Mouse (Mus musculus) midbrain, embryonic 12.5 days (tissue): ENCODE results near the gene Akap7. TPM values are rescaled to one million over a fixed set of nuclear protein-coding genes. Genes with fewer than 3 reads are reported as not detected.
A peak's percentile ranks its signal among the peaks of the same experiment; 100 is the strongest.

Experiments
- ATAC-seq: fragments of 200-750 bp; cut with Nextera tagmentation; 2 replicates; pipeline ENCODE4 v1.8.0; 2017; ENCODE audit warnings: low read depth, moderate TSS enrichment, moderate library complexity; ENCODE audit not compliant: low FRiP score
- H3K27ac ChIP-seq: fragments of 300-500 bp; sonication (generic); replicated peaks from 2 replicates; pipeline ENCODE4 v1.5.1; 2016; ENCODE audit warnings: mild to moderate bottlenecking
- H3K27me3 ChIP-seq: fragments of 300-500 bp; sonication (generic); 2 replicates; pipeline ENCODE4 v1.6.1; 2016; ENCODE audit warnings: mild to moderate bottlenecking
- H3K36me3 ChIP-seq: fragments of 300-500 bp; sonication (generic); 2 replicates; pipeline ENCODE4 v1.6.1; 2016
- H3K4me1 ChIP-seq: fragments of 300-500 bp; sonication (generic); 2 replicates; pipeline ENCODE4 v1.6.1; 2016
- H3K4me2 ChIP-seq: fragments of 300-500 bp; sonication (generic); replicated peaks from 2 replicates; pipeline ENCODE4 v1.6.1; 2016; ENCODE audit warnings: mild to moderate bottlenecking, moderate library complexity
- H3K4me3 ChIP-seq: fragments of 300-500 bp; sonication (generic); 2 replicates; pipeline ENCODE4 v1.5.1; 2016; ENCODE audit warnings: mild to moderate bottlenecking
- H3K9ac ChIP-seq: fragments of 300-500 bp; sonication (generic); replicated peaks from 2 replicates; pipeline ENCODE4 v1.6.1; 2016; ENCODE audit warnings: mild to moderate bottlenecking, moderate library complexity
- H3K9me3 ChIP-seq: fragments of 300-500 bp; sonication (generic); 2 replicates; pipeline ENCODE4 v1.6.1; 2016; ENCODE audit warnings: mild to moderate bottlenecking
- WGBS: fragments of 180-500 bp; shearing (Covaris S2); methylation state at CpG from one replicate; pipeline ENCODE4 v1.1.7; 2016; 5-methylcytosine and 5-hydroxymethylcytosine counted together
- polyA plus RNA-seq: library from polyadenylated mRNA; unstranded; fragments of >200 nt; fragmentation: Nextera tagmentation; extraction: Ambion mirVana; gene quantifications from 2 replicates; pipeline ENCODE4 v1.2.1, GENCODE M21; 2016

The Akap7 gene
- polyA plus RNA-seq, 1 experiment from 2014 or later: 23.0 TPM

GRCm38 (mm10) chr10:25246173-25246572 lies 61.5 kb downstream of the Akap7 start:
- Histone ChIP-seq H3K27ac (no peak overlapping the region), H3K36me3 (no peaks in the 10 kb centered on the region), H3K9ac (no peak overlapping the region), H3K4me2 (no peak overlapping the region), H3K27me3 (no peaks in the 10 kb centered on the region), H3K4me1 (no peaks in the 10 kb centered on the region), H3K4me3 (no peak overlapping the region), H3K9me3 (no peaks in the 10 kb centered on the region)
- WGBS: 56% methylated on average over 4 of the region's 4 CpGs
- no peak for ATAC-seq

GRCm38 (mm10) chr10:25239156-25239555 lies 68.5 kb downstream of the Akap7 start:
- Histone ChIP-seq H3K9ac (no peak overlapping the region), H3K4me1 (no peaks in the 10 kb centered on the region), H3K4me3 (no peak overlapping the region), H3K27ac (no peak overlapping the region), H3K36me3 (no peaks in the 10 kb centered on the region), H3K9me3 (no peaks in the 10 kb centered on the region), H3K27me3 (no peaks in the 10 kb centered on the region), H3K4me2 (no peak overlapping the region)
- no peak for ATAC-seq
- 36% methylated on average over 9 of the region's 9 CpGs for WGBS

- no peak overlapping the region for H3K4me3 ChIP-seq
- 78% methylated on average over 1 of the region's 1 CpGs for WGBS
- H3K9ac ChIP-seq: no peak overlapping the region
- no peak for ATAC-seq
- H3K36me3 ChIP-seq: no peaks in the 10 kb centered on the region
- no peak overlapping the region for H3K27ac ChIP-seq
- H3K4me2 ChIP-seq: no peak overlapping the region
- H3K4me1 ChIP-seq: no peaks in the 10 kb centered on the region
- H3K9me3 ChIP-seq: no peaks in the 10 kb centered on the region
- no peaks in the 10 kb centered on the region for H3K27me3 ChIP-seq
Observed at GRCm38 (mm10) chr10:25234080-25234479, 73.6 kb downstream of the Akap7 start.

- Histone ChIP-seq H3K27ac (no peak overlapping the region), H3K4me1 (no peaks in the 10 kb centered on the region), H3K27me3 (no peaks in the 10 kb centered on the region), H3K36me3 (no peaks in the 10 kb centered on the region), H3K9ac (no peak overlapping the region), H3K9me3 (no peaks in the 10 kb centered on the region), H3K4me3 (no peak overlapping the region), H3K4me2 (no peak overlapping the region)
- WGBS: 76% methylated on average over 3 of the region's 3 CpGs
- no peak for ATAC-seq
Observed at GRCm38 (mm10) chr10:25232700-25233099, 75.0 kb downstream of the Akap7 start.

- no peak for ATAC-seq
- Histone ChIP-seq H3K4me1 (no peaks in the 10 kb centered on the region), H3K36me3 (no peaks in the 10 kb centered on the region), H3K4me3 (no peak overlapping the region), H3K27me3 (no peaks in the 10 kb centered on the region), H3K27ac (no peak overlapping the region), H3K4me2 (no peak overlapping the region), H3K9me3 (no peaks in the 10 kb centered on the region), H3K9ac (no peak overlapping the region)
- 39% methylated on average over 5 of the region's 5 CpGs for WGBS
Observed at GRCm38 (mm10) chr10:25231358-25231757, 76.3 kb downstream of the Akap7 start.

GRCm38 (mm10) chr10:25224371-25224770 lies 83.3 kb downstream of the Akap7 start:
- no peaks in the 10 kb centered on the region for H3K36me3 ChIP-seq
- no peak overlapping the region for H3K9ac ChIP-seq
- H3K4me2 ChIP-seq: no peak overlapping the region
- no peaks in the 10 kb centered on the region for H3K9me3 ChIP-seq
- no peak overlapping the region for H3K4me3 ChIP-seq
- H3K27me3 ChIP-seq: no peaks in the 10 kb centered on the region
- no peak for ATAC-seq
- 88% methylated on average over 5 of the region's 5 CpGs for WGBS
- H3K27ac ChIP-seq: no peak overlapping the region
- 0 out of 2 replicates have a peak, but pooled peaks cover under 1% of the 10 kb centered on the region for H3K4me1 ChIP-seq

- Histone ChIP-seq H3K9ac (no peak overlapping the region), H3K27ac (no peak overlapping the region), H3K36me3 (no peaks in the 10 kb centered on the region), H3K4me2 (no peak overlapping the region), H3K4me1 (0 out of 2 replicates have a peak, but pooled peaks cover 6% of the 10 kb centered on the region), H3K9me3 (no peaks in the 10 kb centered on the region), H3K27me3 (no peaks in the 10 kb centered on the region), H3K4me3 (no peak overlapping the region)
- 87% methylated on average over 3 of the region's 3 CpGs for WGBS
- no peak for ATAC-seq
Observed at GRCm38 (mm10) chr10:25220754-25221153, 86.9 kb downstream of the Akap7 start.

GRCm38 (mm10) chr10:25219901-25220495 lies 87.7 kb downstream of the Akap7 start:
- 84% methylated on average over 15 of the region's 15 CpGs for WGBS
- Histone ChIP-seq H3K4me3 (no peak overlapping the region), H3K9me3 (no peaks in the 10 kb centered on the region), H3K36me3 (no peaks in the 10 kb centered on the region), H3K4me2 (no peak overlapping the region), H3K27me3 (no peaks in the 10 kb centered on the region), H3K4me1 (0 out of 2 replicates have a peak, but pooled peaks cover 6% of the 10 kb centered on the region), H3K9ac (no peak overlapping the region), H3K27ac (no peak overlapping the region)
- ATAC-seq: no peak

- WGBS: 15% methylated on average over 7 of the region's 7 CpGs
Observed at GRCm38 (mm10) chr10:25219220-25219628, 88.4 kb downstream of the Akap7 start.

GRCm38 (mm10) chr10:25218746-25219145 lies 88.9 kb downstream of the Akap7 start:
- Histone ChIP-seq H3K27ac (no peak overlapping the region), H3K4me2 (no peak overlapping the region), H3K27me3 (no peaks in the 10 kb centered on the region), H3K4me1 (0 out of 2 replicates have a peak, but pooled peaks cover 6% of the 10 kb centered on the region), H3K9ac (no peak overlapping the region), H3K36me3 (no peaks in the 10 kb centered on the region), H3K9me3 (no peaks in the 10 kb centered on the region), H3K4me3 (no peak overlapping the region)
- ATAC-seq: peak; percentile 70; the same call in 1 of the 2 replicates
- WGBS: 74% methylated on average over 7 of the region's 7 CpGs

More at GRCm38 (mm10) chr10:25219220-25219628, 88.4 kb downstream of the Akap7 start:
- H3K36me3 ChIP-seq: no peaks in the 10 kb centered on the region
- no peak overlapping the region for H3K9ac ChIP-seq
- H3K4me3 ChIP-seq: peak overlapping the region; percentile 20; the same call in 1 of the 2 replicates
- H3K9me3 ChIP-seq: no peaks in the 10 kb centered on the region
- H3K27me3 ChIP-seq: no peaks in the 10 kb centered on the region
- peak overlapping the region; percentile 44 for H3K4me2 ChIP-seq
- H3K27ac ChIP-seq: no peak overlapping the region
- H3K4me1 ChIP-seq: 0 out of 2 replicates have a peak, but pooled peaks cover 6% of the 10 kb centered on the region
- peak; percentile 69 for ATAC-seq

GRCm38 (mm10) chr10:25215977-25216376 lies 91.7 kb downstream of the Akap7 start:
- no peak overlapping the region for H3K27ac ChIP-seq
- H3K9me3 ChIP-seq: no peaks in the 10 kb centered on the region
- ATAC-seq: no peak
- 0 out of 2 replicates have a peak, but pooled peaks cover 6% of the 10 kb centered on the region for H3K4me1 ChIP-seq
- no peaks in the 10 kb centered on the region for H3K36me3 ChIP-seq
- H3K27me3 ChIP-seq: no peaks in the 10 kb centered on the region
- WGBS: 88% methylated on average over 3 of the region's 3 CpGs
- no peak overlapping the region for H3K9ac ChIP-seq
- H3K4me3 ChIP-seq: no peak overlapping the region
- no peak overlapping the region for H3K4me2 ChIP-seq

GRCm38 (mm10) chr10:25213716-25214115 lies 94.0 kb downstream of the Akap7 start:
- Histone ChIP-seq H3K9me3 (no peaks in the 10 kb centered on the region), H3K27ac (no peak overlapping the region), H3K36me3 (no peaks in the 10 kb centered on the region), H3K4me1 (0 out of 2 replicates have a peak, but pooled peaks cover 2% of the 10 kb centered on the region), H3K4me3 (no peak overlapping the region), H3K9ac (no peak overlapping the region), H3K27me3 (no peaks in the 10 kb centered on the region), H3K4me2 (no peak overlapping the region)
- WGBS: 83% methylated on average over 4 of the region's 4 CpGs
- ATAC-seq: no peak

GRCm38 (mm10) chr10:25208619-25209018 lies 99.1 kb downstream of the Akap7 start:
- 64% methylated on average over 7 of the region's 7 CpGs for WGBS
- Histone ChIP-seq H3K9me3 (no peaks in the 10 kb centered on the region), H3K4me1 (peaks cover 7% of the 10 kb centered on the region; the same call in 1 of the 2 replicates), H3K27ac (no peak overlapping the region), H3K4me3 (no peak overlapping the region), H3K27me3 (no peaks in the 10 kb centered on the region), H3K9ac (no peak overlapping the region), H3K36me3 (no peaks in the 10 kb centered on the region), H3K4me2 (no peak overlapping the region)
- no peak for ATAC-seq
